Mouse (Mus musculus): ENCODE results near the gene Tlr5.

DNA sequence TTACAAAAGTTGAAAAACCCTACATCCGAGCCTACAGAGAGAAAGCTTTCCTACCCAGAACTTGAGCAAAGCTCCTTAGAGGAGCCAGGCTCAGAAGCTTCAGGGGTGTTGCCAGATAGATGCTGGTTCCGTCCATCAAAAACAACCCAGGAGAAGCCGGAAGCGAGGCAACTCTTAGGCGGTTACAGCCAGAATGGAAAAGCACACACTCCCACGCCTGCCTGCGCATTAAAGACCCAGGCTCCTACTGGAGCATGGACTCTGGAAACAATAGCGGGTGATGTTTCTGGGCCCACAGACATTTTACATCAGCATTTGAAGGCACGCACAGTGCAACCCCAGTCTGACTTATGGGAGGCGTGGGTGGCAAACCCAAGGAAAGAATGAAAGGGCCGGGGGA lies 32.2 kb downstream of the Tlr5 start:
- TF ChIP-seq CTCF (IDR thresholded peaks at IDR 0.05; ENCODE audit: extremely low read depth, insufficient read depth, insufficient read length, insufficient replicate concordance) (no peak), POLR2A (IDR thresholded peaks at IDR 0.05; ENCODE audit: low read depth, low read length) (no peak)
